Mouse (Mus musculus) hindbrain, postnatal 0 days (tissue): ENCODE measurements around the gene Prr5l. TPM values are rescaled to one million over a fixed set of nuclear protein-coding genes. Genes with fewer than 3 reads are reported as not detected.

Experiments
- ATAC-seq: fragments of 200-750 bp; cut with Nextera tagmentation; 2 replicates; pipeline ENCODE4 v1.8.0; 2017; ENCODE audit warnings: mild to moderate bottlenecking, moderate TSS enrichment, moderate library complexity
- DNase-seq: peaks from one replicate; pipeline ENCODE4 v3.0.0-alpha.2; 2015; ENCODE audit warnings: low spot score
- H3K27ac ChIP-seq: fragments of 300-500 bp; sonication (generic); 2 replicates; pipeline ENCODE4 v1.5.1; 2014; ENCODE audit warnings: mild to moderate bottlenecking
- H3K27me3 ChIP-seq: fragments of 300-500 bp; sonication (generic); 2 replicates; pipeline ENCODE4 v1.6.1; 2014; ENCODE audit warnings: low read length, mixed read lengths; ENCODE audit not compliant: insufficient read depth
- H3K36me3 ChIP-seq: fragments of 300-500 bp; sonication (generic); 2 replicates; pipeline ENCODE4 v1.6.1; 2014; ENCODE audit warnings: low read length, mixed read lengths; ENCODE audit not compliant: insufficient read depth
- H3K4me1 ChIP-seq: fragments of 300-500 bp; sonication (generic); 2 replicates; pipeline ENCODE4 v1.6.1; 2014; ENCODE audit warnings: antibody characterized with exemption, low read length, mixed read lengths; ENCODE audit not compliant: insufficient read depth
- H3K4me2 ChIP-seq: fragments of 300-500 bp; sonication (generic); 2 replicates; pipeline ENCODE4 v1.6.1; 2014; ENCODE audit warnings: low read depth, mild to moderate bottlenecking, low read length, moderate library complexity, mixed read lengths
- H3K4me3 ChIP-seq: fragments of 300-500 bp; sonication (generic); 2 replicates; pipeline ENCODE4 v1.5.1; 2014; ENCODE audit warnings: low read length
- H3K9ac ChIP-seq: fragments of 300-500 bp; sonication (generic); replicated peaks from 2 replicates; pipeline ENCODE4 v1.6.1; 2014; ENCODE audit warnings: mild to moderate bottlenecking, low read length, moderate library complexity, mixed read lengths
- H3K9me3 ChIP-seq: fragments of 300-500 bp; sonication (generic); 2 replicates; pipeline ENCODE4 v1.6.1; 2016; ENCODE audit warnings: low read length, mixed read lengths
- CTCF ChIP-seq: IDR thresholded peaks from 2 replicates; pipeline ENCODE4 v1.5.1; 2016; ENCODE audit warnings: antibody characterized with exemption, control low read depth, low read depth
- WGBS: fragments of 180-500 bp; shearing (Covaris S2); extraction: QIAGEN DNeasy Blood & Tissue Kit; methylation state at CpG from one replicate; pipeline ENCODE4 v1.1.7; 2014; 5-methylcytosine and 5-hydroxymethylcytosine counted together
- polyA plus RNA-seq: library from polyadenylated mRNA; unstranded; fragments of >200 nt; fragmentation: Nextera tagmentation; extraction: Ambion mirVana; gene quantifications from 2 replicates; pipeline ENCODE4 v1.2.1, GENCODE M21; 2015
- total RNA-seq: library from RNA; depleted of rRNA; stranded (reverse); fragments of >200 nt; gene quantifications from 2 replicates; pipeline ENCODE4 v1.2.3, GENCODE M21; 2014

Gene Prr5l
- total and polyA plus RNA-seq, 2 experiments from 2014 or later: 3.6 to 8.0 TPM

DNA sequence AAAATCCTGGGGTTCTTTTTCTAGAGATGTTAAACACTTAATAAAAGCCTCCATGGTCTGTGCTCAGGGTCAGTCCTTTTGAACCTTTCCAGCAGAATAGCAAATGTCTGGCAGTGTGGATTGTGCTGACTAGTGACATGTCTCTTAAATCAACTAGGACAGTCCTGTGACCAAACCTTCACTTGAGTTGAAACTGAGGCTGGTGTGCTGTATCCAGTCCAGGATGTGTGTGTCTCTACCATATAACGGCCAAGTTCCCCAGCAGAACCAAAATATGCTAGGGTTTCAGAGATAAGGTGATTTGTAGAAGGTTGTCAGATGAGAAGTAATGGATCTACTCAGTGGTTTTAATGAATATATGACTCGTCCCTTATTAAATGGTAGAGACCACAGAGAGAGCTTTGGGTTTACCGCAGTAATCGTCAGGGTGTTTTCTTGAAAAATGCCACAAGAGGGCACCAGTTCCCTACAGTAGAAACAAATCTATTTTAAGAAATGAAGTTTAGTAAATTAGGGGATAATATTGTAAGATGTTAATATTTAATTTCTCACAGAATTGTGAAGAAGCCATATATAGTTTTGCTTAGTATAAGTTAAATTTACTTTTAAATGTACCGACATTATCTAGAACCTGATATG, 189.1 kb downstream of the Prr5l start:
- Histone ChIP-seq H3K36me3 (peaks cover 17% of the 10 kb centered on the region), H3K4me3 (no peak overlapping the region), H3K9me3 (no peaks in the 10 kb centered on the region), H3K4me2 (no peak overlapping the region), H3K27me3 (no peaks in the 10 kb centered on the region), H3K9ac (no peak overlapping the region), H3K27ac (no peak overlapping the region), H3K4me1 (no peaks in the 10 kb centered on the region)
- WGBS: 50% methylated on average over 5 of the region's 5 CpGs
- TF ChIP-seq CTCF: peak; percentile 73
- DNase-seq: peak; percentile 72
- 0 out of 2 replicates have a peak, but pooled peaks have one; percentile 38 for ATAC-seq

DNA sequence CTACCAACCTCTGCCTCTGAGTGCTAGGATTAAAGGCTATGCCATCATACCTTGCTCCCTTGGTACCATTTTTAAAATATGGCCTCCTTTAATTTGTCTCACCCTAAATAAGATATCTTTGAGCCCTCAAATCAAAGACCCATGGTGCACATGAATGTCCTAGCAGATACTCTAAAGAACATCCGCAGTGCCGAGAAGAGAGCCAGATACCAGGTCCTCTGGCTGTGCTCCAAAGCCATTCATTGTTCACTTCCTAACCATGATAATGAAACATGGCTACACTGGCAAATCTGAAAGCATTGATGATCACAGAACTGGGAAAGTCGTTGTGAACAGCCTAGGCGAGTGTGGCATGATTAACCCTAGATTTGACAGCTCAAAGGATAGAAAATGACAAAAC, 189.8 kb downstream of the Prr5l start:
- Histone ChIP-seq H3K27me3 (no peaks in the 10 kb centered on the region), H3K9me3 (no peaks in the 10 kb centered on the region), H3K4me2 (no peak overlapping the region), H3K36me3 (peaks cover 17% of the 10 kb centered on the region), H3K9ac (no peak overlapping the region), H3K4me3 (no peak overlapping the region), H3K27ac (no peak overlapping the region), H3K4me1 (no peaks in the 10 kb centered on the region)
- DNase-seq (no peak), ATAC-seq (0 out of 2 replicates have a peak, but pooled peaks have one; percentile 9)
- WGBS: 48% methylated on average over 4 of the region's 4 CpGs
- no peak for TF ChIP-seq CTCF

DNA sequence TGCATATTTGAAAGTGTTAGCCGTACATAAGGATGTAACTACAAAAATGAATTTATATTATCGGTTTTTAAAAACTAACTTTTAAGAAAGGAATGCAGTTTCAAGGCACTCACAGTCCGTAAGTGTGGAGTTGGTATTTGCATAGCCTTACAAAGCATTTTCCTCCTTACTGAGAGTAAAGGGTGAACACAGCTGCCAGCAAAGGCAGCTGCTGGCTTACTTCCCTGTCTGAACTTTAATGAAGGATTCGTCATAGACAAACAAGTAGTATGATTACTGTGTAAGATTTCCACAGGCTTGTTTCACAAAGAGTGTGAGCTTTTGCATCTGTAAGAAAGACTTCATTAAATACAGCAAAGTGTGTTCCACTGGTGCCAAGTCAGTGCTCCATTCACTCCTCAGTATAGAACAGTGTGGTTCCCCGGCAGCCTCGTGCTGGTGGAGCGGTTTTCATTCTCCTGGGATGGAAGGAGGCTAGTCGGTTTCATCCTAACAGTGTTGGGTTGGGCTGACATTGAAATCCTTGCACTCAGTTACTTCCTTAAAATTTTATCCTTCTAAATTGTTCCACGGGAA, 192.5 kb downstream of the Prr5l start:
- no peak for TF ChIP-seq CTCF

DNA sequence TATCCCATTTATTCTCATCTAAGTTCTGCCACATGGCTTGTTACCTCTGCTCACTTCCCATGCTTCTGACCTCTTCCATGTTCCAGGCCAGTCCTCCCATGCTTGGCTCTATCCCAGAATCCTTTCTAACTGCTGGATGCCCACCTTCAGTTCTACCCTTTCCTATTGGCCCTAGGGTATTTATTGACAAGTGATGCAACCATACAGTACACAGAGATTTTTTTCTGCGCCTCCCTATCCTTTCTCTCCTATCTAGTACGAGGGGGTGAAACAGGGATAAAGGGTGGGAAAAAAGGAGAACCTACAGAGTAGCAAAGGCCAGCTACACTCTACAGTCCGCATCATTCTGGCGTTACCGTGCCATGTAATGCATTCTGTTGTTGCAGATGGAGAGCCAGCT, 194.8 kb downstream of the Prr5l start:
- Histone ChIP-seq H3K27ac (no peak overlapping the region), H3K36me3 (peaks cover 14% of the 10 kb centered on the region), H3K4me2 (no peak overlapping the region), H3K4me3 (no peak overlapping the region), H3K4me1 (0 out of 2 replicates have a peak, but pooled peaks cover under 1% of the 10 kb centered on the region), H3K9ac (no peak overlapping the region), H3K27me3 (no peaks in the 10 kb centered on the region), H3K9me3 (no peaks in the 10 kb centered on the region)
- ATAC-seq (no peak), DNase-seq (no peak)
- no peak for TF ChIP-seq CTCF
- WGBS: 86% methylated on average over 5 of the region's 5 CpGs

More for the DNA sequence above, 192.5 kb downstream of the Prr5l start:
- no peak overlapping the region for H3K4me2 ChIP-seq
- H3K4me3 ChIP-seq: no peak overlapping the region
- H3K36me3 ChIP-seq: peaks cover 14% of the 10 kb centered on the region
- no peaks in the 10 kb centered on the region for H3K4me1 ChIP-seq
- no peaks in the 10 kb centered on the region for H3K27me3 ChIP-seq
- no peak overlapping the region for H3K27ac ChIP-seq
- no peaks in the 10 kb centered on the region for H3K9me3 ChIP-seq
- no peak for DNase-seq
- no peak for ATAC-seq
- 88% methylated on average over 9 of the region's 9 CpGs for WGBS
- no peak overlapping the region for H3K9ac ChIP-seq

DNA sequence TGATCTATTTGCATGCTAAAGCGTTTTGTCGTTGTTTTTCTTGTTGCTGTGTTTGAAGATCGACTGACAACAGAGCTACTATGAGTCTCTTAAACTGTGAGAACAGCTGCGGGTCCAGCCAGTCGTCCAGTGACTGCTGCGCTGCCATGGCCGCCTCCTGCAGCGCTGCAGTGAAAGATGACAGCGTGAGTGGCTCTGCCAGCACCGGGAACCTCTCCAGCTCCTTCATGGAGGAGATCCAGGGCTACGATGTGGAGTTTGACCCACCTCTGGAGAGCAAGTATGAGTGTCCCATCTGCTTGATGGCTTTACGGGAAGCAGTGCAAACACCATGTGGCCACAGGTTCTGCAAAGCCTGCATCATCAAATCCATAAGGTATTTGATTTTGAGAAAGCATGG, 198.4 kb downstream of the Prr5l start:
- H3K4me2 ChIP-seq: no peak overlapping the region
- H3K4me3 ChIP-seq: no peak overlapping the region
- TF ChIP-seq CTCF: no peak
- no peak overlapping the region for H3K27ac ChIP-seq
- no peaks in the 10 kb centered on the region for H3K9me3 ChIP-seq
- H3K27me3 ChIP-seq: no peaks in the 10 kb centered on the region
- peak; percentile 35; the same call in 1 of the 2 replicates for ATAC-seq
- H3K9ac ChIP-seq: no peak overlapping the region
- peak; percentile 37 for DNase-seq
- H3K36me3 ChIP-seq: peaks cover 6% of the 10 kb centered on the region
- WGBS: 67% methylated on average over 12 of the region's 12 CpGs
- 0 out of 2 replicates have a peak, but pooled peaks cover 5% of the 10 kb centered on the region for H3K4me1 ChIP-seq

DNA sequence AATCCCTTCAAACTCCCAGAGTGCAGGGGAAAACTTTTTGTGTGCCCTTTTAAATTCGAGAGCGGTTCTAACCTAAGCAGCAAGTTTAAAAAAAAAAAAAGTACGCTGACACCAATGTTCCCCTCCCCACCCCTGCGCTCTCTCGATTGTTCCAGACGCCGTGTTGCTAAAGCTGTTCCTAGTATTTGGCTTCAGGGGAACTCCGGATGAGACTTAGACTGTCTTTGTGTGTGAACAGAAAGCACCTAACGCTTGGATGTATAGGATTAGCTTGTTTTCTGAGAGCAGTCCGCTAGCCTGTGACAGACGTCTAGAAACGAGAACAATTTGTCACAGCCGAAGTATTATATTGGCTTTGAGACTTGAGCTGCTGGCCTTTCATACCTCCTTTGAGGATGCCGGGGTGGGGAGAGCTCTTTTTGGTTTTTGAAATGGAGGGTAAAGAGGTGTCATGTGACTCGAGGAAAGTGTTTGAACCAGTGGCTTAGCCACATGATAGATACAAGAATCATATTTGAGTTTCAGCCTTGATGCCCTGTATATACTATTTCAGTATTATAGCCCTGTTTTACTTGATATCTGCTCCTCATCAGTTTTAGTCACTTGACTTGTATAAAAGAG, 203.6 kb downstream of the Prr5l start:
- 0 out of 2 replicates have a peak, but pooled peaks cover 9% of the 10 kb centered on the region for H3K4me1 ChIP-seq
- no peak for DNase-seq
- H3K4me3 ChIP-seq: peak overlapping the region; percentile 92
- no peak for ATAC-seq
- TF ChIP-seq CTCF: no peak
- no peaks in the 10 kb centered on the region for H3K27me3 ChIP-seq
- H3K9me3 ChIP-seq: no peaks in the 10 kb centered on the region
- no peak overlapping the region for H3K27ac ChIP-seq
- WGBS: under 1% methylated on average over 15 of the region's 15 CpGs
- no peaks in the 10 kb centered on the region for H3K36me3 ChIP-seq
- peak overlapping the region; percentile 88; the same call in 1 of the 2 replicates for H3K9ac ChIP-seq
- H3K4me2 ChIP-seq: peak overlapping the region; percentile 64
